Mouse (Mus musculus) monocyte, adult 2 months (primary cell): Measurements from ENCODE around the gene Atg14.

ENCODE experiments used
- DNase-seq, 2 experiments: peaks; one replicate each; pipeline ENCODE4 v3.0.0; 2022; ENCODE audit warnings: low spot score in 2 of 2, low read depth in 1 of 2

The Atg14 gene

DNA sequence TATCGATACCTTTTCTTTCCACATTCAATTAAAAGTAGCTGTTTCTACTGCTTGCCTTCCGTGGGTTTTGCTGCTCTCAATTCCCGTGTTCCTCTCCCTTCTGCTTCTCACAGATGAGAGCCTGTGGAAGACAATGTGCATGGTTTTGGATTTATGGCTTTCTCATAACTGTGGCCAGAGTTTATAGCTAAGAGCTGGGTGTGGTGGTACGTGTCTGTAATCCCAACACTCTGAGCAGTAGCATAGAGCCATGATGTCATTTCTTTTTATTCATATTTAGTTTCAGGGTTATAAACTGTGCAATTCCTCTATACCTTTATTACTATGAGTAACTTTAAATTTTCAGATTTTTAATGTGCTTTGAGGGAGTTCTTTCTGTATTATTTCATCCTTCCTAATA, 60.2 kb downstream of the Atg14 start:
- DNase-seq, result no peak

DNA sequence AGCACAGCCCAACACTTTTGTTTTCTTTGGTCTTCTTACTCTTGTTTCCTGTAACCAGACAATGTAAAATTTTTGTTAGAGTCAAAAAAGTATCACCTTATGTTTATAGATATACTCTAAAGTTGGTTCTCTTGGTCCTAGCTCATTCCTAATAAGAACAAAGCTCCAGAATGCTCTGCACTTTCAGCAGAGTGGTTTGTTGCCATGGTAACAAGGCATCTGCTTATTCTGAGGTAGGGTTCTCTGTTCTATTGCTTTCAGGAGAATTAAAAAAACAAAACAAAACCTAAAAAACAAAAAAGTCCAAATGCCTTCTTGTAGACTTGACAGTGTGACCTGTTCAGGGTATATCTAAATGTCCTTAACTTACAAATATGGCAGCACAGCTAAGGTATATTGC, 62.4 kb downstream of the Atg14 start:
- no peak for DNase-seq

DNA sequence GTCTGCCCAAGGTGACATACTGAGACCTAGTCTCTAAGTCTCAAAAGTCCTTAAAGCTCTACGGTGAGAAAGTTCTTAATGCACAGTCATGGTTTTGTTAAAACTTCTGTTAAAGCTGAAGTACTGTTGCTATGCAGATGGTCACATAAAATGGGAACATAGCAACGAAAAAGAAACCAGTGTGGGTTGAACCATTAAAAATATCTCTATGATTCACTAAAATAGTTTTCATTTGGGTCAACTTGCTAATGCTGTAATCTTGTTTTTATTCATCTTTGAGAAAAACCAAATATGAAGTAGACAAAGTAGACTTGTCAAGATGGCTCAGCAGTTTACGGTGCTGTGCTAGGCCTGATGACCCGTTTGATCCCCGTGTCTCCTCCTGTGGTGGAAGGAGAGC, 63.8 kb downstream of the Atg14 start:
- DNase-seq, result no peak

DNA sequence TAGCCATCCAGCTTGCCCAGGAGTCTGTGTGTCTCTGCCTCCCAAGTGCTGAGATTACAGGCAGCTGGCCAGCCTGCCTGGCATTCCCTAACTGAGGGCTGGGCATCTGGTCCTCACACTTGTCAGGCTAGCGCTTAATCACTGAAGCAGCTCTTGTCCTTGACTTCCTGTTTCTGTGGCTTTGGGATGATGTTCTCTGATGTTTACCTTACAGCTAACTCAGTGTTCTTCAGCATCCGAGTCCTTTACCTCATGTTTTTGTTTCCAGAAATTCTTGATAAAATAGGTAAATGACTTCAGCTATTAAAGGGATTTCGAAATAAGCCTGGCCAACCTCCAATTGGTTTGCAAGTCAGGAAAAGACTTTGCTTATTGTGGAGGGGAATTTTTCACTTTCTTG, 66.4 kb downstream of the Atg14 start:
- DNase-seq, result no peak

DNA sequence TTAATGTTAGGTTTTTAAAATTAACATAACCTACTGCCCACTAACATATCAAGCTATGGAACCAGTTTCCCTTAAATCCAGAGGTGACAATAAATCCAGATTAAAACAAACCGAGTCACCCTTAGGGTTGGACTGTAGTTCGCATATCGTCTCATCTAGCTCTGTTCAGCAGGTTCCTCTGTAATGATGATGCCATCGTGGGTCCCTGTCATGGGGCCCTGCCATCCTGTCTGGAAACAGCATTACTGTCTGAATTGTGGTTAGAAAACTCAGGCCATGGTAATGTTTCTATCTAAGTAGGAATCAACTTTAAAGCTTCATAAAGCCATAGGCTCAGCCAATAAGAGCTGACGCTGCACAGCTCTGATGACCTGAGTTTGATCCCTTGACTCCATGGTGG, 71.8 kb downstream of the Atg14 start:
- no peak for DNase-seq

DNA sequence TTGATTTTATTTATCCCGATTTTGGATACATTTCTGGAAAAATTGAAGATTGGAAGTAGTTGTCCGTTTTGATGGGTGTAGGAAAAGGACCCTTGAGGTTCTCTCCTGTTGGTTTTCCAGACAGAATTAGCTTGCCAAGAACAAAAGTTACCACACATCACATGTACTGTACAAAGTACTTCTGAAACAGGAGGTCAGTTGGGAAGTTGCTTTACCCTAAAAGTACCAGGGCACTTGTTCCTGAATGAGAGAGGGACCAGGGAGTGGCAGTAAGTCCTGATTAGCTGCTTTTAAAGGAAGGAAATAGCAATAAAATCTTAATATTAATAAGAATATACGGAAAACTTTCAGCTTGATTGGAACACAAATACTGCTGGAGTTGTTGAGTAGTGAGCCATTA, 73.3 kb downstream of the Atg14 start:
- DNase-seq, result no peak

DNA sequence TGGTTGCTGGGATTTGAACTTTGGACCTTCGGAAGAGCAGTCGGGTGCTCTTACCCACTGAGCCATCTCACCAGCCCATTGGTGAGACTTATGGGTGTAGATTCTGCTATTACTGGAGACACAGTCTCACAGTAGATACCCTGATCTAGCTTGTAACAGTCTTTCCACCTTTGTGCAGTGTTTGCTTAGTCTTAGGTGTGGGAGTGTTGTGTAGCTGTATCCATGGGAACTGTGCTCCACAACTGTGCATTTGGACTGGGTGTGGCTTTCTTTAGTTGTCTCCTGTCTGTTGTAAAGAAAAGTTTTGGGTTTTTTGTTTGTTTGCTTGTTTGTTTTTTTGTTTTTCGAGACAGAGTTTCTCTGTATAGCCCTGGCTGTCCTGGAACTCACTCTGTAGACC, 74.5 kb downstream of the Atg14 start:
- DNase-seq, result no peak

DNA sequence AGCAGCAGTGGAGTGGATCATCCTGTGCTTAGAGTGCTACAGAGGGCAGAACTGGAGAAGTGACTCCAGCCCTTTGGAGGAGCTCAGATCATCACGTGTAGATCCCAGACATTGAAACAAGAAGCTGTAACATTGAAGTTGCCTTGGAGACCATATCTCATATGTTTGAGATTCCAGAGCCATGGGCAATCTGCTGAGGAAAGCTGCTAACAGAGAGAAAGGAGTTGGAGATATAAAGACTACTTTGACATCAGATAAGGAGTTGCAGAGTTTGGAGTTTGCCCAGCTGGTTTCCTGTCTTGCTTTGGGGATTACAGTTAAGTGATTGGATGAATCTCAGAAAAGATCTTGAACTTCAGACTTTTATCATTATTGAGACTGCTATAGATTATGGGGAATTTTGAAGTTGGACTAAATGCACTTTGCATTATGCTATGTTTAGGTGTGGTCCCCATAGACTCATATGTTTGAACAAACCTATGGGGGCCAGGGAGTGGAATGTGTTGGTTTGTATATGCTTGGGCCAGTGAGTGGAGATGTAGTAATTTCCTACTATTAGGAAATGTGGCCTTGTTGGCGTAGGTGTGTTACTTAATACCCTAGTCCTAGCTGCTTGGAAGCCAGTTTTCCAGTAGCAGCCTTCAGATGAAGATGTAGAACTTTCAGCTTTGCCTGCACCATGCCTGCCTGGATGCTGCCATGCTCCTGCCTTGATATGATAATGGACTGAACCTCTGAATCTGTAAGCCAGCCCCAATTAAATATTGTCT, 76.7 kb downstream of the Atg14 start:
- DNase-seq, result no peak
